Mouse (Mus musculus) kidney, adult 9 months (tissue): ENCODE data around the gene Snx12.
"Not testable (repeated sequence)": the region's sequence is repeated elsewhere in the genome, so short reads cannot be mapped to it uniquely, and the experiment has no call there.

Experiments used
- DNase-seq: peaks from one replicate; pipeline ENCODE4 v3.0.0; 2022

Snx12 gene

DNA sequence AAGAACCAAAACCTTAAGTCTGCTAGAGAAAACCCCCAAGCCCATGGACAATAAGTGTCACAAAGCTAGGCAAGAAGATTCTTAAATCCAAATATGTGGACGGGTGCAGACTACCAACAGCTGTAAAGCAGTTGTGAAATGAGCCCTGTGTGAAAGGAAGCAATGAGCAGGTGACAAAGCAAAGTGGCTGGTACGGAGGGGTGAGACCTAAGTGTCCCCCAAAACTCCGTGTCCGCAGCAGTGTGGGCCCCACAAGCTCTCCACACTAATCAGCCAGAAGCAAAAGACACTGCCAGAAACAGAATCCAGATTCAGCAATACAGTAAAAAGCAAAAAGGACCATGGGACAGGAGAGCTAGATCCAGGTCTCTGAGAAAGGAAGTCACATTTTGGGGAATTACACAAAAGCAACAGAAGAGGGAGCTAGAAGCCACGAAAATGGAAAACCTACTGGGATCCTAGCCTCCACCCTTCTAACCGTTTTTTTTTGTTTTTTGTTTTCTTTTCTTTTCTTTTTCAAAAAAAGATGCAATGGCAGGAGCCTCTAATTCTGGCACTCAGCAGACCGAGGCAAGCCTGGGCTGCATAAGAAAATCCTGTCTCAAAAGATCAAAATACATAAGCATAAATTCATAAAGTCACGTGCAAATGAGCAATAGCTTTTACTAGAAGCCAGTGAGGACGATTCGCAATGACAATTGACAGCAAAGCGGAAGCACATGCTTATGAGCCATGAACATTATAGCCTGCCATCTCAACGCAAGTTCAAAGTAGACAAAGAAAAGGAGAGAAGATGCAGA, 90.2 kb downstream of the Snx12 start:
- DNase-seq = peak; percentile 52

DNA sequence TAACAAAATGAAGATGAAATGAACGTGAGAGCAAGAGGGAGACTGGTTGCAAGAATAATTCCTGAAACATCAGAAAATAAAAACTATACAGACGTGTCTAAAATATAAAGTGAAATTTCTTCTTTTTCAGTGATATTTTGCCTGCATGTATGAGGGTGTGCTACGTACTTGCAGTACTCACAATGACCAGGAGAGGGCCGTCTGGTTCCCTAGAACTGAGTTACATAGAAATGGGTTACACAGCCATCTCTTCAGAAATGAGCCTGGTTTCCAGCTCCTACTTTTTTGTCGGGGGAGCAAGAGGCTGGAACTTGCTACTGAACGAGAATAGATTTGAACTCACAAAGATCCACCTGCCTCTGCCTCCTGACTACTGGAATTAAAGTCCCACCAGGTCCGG, 91.4 kb downstream of the Snx12 start:
- DNase-seq = peak; percentile 65

DNA sequence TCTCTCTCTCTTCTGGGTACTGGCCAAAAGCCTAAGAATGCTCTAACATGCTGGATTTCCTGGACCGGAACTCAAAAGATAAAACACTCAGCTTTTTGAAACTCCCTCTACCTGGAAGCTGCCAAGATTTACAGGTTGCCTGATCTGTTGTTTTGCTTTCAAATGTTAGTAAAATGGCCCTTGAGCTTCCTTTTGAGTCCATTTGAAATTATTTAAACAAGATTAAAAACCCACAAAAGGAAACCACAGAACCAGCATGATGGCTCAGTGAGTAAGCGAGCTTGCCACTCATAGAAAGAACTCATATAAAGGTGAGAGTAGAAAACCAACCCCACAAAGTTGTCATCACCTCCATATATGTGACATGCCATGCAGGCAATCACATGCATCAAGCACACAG, 93.8 kb downstream of the Snx12 start:
- no peak for DNase-seq

DNA sequence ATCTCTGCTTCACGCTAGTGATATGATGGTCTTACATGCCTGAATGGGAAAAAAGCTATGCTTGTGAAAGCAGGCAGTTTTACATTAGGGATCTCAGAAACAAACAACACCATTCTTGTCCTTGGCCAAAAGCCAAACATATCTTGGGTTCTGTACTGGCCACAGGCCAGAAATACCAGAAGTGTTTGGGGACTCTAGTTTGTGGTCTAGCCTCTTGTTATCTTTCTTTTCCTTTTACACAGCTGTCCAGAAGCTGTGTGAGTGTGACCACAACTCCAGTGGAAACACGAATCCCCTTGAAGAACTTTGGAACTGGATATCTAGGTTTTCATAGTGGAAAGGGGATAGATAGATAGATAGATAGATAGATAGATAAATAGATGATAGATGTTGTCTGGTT, 95.4 kb downstream of the Snx12 start:
- peak; percentile 11 for DNase-seq

- peak; percentile 9 for DNase-seq
Measured at GRCm38 (mm10) chrX:101126474-101126955, 95.8 kb downstream of the Snx12 start.

GRCm38 (mm10) chrX:101120546-101120945, 101.8 kb downstream of the Snx12 start:
- no peak for DNase-seq

DNA sequence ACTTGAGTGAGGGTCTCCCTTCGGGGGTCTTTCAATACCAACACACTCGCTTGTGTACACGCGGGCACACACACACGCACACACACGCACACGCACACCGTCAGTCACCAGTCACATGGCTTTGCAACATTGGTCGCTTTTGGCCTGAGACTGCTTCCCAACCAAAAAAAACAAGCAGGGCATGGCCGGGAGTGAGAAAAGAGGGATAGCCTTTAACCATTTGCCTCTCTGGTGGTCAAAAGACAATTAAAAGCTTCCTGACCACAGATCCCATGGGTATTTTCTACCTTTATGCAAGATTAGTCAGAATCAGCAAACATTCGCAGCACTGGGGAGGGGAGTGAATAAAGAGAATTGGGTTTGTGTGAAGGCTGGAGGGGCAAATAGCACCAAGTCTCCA, 136.4 kb downstream of the Snx12 start, which contains the start of gene Slc7a3:
Slc7a3 (minus strand) TSS at position 101 of the 400 bp plus-strand sequence.
- DNase-seq = no peak

GRCm38 (mm10) chrX:101085211-101085610, 137.2 kb downstream of the Snx12 start:
- not testable (repeated sequence) for DNase-seq

DNA sequence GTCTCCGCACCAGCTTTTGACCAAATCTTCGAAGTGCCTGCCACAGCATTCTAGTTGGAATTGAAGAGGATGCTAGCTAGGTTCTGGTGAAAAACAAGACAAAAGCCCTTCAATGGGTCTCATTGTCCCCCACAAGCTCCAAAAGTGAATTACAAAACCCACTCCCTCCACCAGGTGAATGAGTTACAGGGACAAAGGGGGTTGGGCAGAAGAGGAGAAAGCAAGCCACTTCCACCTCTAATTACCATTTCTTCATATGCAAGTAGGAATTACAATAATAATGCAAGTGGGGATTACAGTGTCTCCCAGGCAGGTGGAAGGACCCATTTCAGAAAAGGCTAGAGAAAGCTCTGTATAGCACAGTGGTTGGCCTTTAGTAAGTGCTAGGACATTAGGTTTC, 138.2 kb downstream of the Snx12 start:
- no peak for DNase-seq

DNA sequence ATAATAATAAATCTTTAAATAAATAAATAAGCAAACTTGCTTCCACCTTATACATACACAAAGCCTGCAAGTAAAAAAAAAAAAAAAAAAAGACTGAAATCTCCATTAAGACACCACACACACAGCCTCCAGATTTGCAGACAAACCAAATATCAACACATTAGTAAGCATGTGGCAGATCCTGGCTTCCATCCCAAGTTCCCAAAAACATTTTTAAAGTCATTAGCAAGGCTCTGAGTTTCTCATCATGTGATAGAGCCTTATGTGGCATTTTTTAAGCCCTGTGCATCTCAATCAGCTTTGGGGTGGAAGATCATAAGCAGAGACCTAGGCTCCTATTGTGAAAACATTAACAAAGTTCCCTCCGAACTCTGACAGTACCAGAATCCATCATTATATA, 157.1 kb downstream of the Snx12 start:
- DNase-seq = no peak

- no peak for DNase-seq
Measured at GRCm38 (mm10) chrX:101063503-101063902, 158.9 kb downstream of the Snx12 start.

GRCm38 (mm10) chrX:101059541-101059940, 162.8 kb downstream of the Snx12 start, which contains the start of gene Tex11:
Gene Tex11, minus strand, starts transcription at chrX:101059667.
- DNase-seq = no peak
